Mouse (Mus musculus) embryonic fibroblast, embryonic 13.5 days (primary cell): Measurements from ENCODE around the gene Ogfod3.

Experiments used
- CTCF ChIP-seq: IDR thresholded peaks from 2 replicates; pipeline ENCODE4 v1.5.1; 2011; ENCODE audit warnings: mild to moderate bottlenecking, control low read depth, low read length, moderate library complexity, borderline replicate concordance; ENCODE audit not compliant: insufficient read depth
- POLR2A ChIP-seq: IDR thresholded peaks from 2 replicates; pipeline ENCODE4 v1.6.1; 2011; ENCODE audit warnings: low read depth, mild to moderate bottlenecking, control low read depth, low read length, moderate library complexity

GRCm38 (mm10) chr11:121198622-121199021 is 5.9 kb downstream of the Ogfod3 start:
- TF ChIP-seq POLR2A (no peak), CTCF (no peak)
